Mouse (Mus musculus) kidney, embryonic 14.5 days (tissue): ENCODE data around the gene Gstp3. TPM values are rescaled to one million over a fixed set of nuclear protein-coding genes. Genes with fewer than 3 reads are reported as not detected.

Source experiments
- ATAC-seq: fragments of 200-750 bp; cut with Nextera tagmentation; 2 replicates; pipeline ENCODE4 v1.8.0; 2017; ENCODE audit warnings: moderate number of reproducible peaks, mild to moderate bottlenecking, moderate TSS enrichment, moderate library complexity; ENCODE audit not compliant: low FRiP score, low TSS enrichment
- H3K27ac ChIP-seq: fragments of 300-500 bp; sonication (generic); 2 replicates; pipeline ENCODE4 v1.5.1; 2014; ENCODE audit warnings: low read depth, mild to moderate bottlenecking, low read length, moderate library complexity, mixed read lengths
- H3K27me3 ChIP-seq: fragments of 300-500 bp; sonication (generic); 2 replicates; pipeline ENCODE4 v1.6.1; 2014; ENCODE audit warnings: mild to moderate bottlenecking, low read length; ENCODE audit not compliant: control insufficient read depth, insufficient read depth
- H3K36me3 ChIP-seq: fragments of 300-500 bp; sonication (generic); 2 replicates; pipeline ENCODE4 v1.6.1; 2014; ENCODE audit warnings: low read length, mixed read lengths; ENCODE audit not compliant: control insufficient read depth, insufficient read depth
- H3K4me1 ChIP-seq: fragments of 300-500 bp; sonication (generic); 2 replicates; pipeline ENCODE4 v1.6.1; 2014; ENCODE audit warnings: low read length, mixed read lengths; ENCODE audit not compliant: control insufficient read depth, insufficient read depth
- H3K4me2 ChIP-seq: fragments of 300-500 bp; sonication (generic); replicated peaks from 2 replicates; pipeline ENCODE4 v1.6.1; 2014; ENCODE audit warnings: low read depth, mild to moderate bottlenecking, low read length
- H3K4me3 ChIP-seq: fragments of 300-500 bp; sonication (generic); 2 replicates; pipeline ENCODE4 v1.5.1; 2014; ENCODE audit warnings: mild to moderate bottlenecking, low read length
- H3K9ac ChIP-seq: fragments of 300-500 bp; sonication (generic); 2 replicates; pipeline ENCODE4 v1.6.1; 2014; ENCODE audit warnings: low read depth, mild to moderate bottlenecking, low read length, moderate library complexity
- H3K9me3 ChIP-seq: fragments of 300-500 bp; sonication (generic); 2 replicates; pipeline ENCODE4 v1.6.1; 2016; ENCODE audit warnings: low read length; ENCODE audit not compliant: control insufficient read depth
- WGBS: fragments of 180-500 bp; shearing (Covaris S2); extraction: QIAGEN DNeasy Blood & Tissue Kit; methylation state at CpG from one replicate; pipeline ENCODE4 v1.1.7; 2014; 5-methylcytosine and 5-hydroxymethylcytosine counted together
- polyA plus RNA-seq: library from polyadenylated mRNA; unstranded; fragments of >200 nt; fragmentation: Nextera tagmentation; extraction: Ambion mirVana; gene quantifications from 2 replicates; pipeline ENCODE4 v1.2.1, GENCODE M21; 2014

Gene Gstp3
- polyA plus RNA-seq, 1 experiment from 2014 or later: 0.34 TPM

- Histone ChIP-seq H3K4me3 (no peak overlapping the region), H3K4me1 (no peaks in the 10 kb centered on the region), H3K9ac (no peak overlapping the region), H3K9me3 (no peaks in the 10 kb centered on the region), H3K27ac (no peak overlapping the region), H3K36me3 (no peaks in the 10 kb centered on the region), H3K4me2 (no peak overlapping the region), H3K27me3 (no peaks in the 10 kb centered on the region)
- no peak for ATAC-seq
- WGBS: 21% methylated on average over 8 of the region's 8 CpGs
These were observed 24.5 kb upstream of the Gstp3 start for GRCm38 (mm10) chr19:4083826-4084225.

GRCm38 (mm10) chr19:4083316-4083715, 23.9 kb upstream of the Gstp3 start:
- no peaks in the 10 kb centered on the region for H3K36me3 ChIP-seq
- H3K4me2 ChIP-seq: no peak overlapping the region
- ATAC-seq: no peak
- no peaks in the 10 kb centered on the region for H3K9me3 ChIP-seq
- H3K4me3 ChIP-seq: no peak overlapping the region
- H3K9ac ChIP-seq: no peak overlapping the region
- H3K27ac ChIP-seq: no peak overlapping the region
- 92% methylated on average over 7 of the region's 7 CpGs for WGBS
- no peaks in the 10 kb centered on the region for H3K27me3 ChIP-seq
- H3K4me1 ChIP-seq: no peaks in the 10 kb centered on the region

GRCm38 (mm10) chr19:4082219-4082965, 23.0 kb upstream of the Gstp3 start:
- no peaks in the 10 kb centered on the region for H3K9me3 ChIP-seq
- no peaks in the 10 kb centered on the region for H3K4me1 ChIP-seq
- no peak overlapping the region for H3K9ac ChIP-seq
- no peak overlapping the region for H3K4me3 ChIP-seq
- H3K36me3 ChIP-seq: no peaks in the 10 kb centered on the region
- no peak overlapping the region for H3K4me2 ChIP-seq
- no peak overlapping the region for H3K27ac ChIP-seq
- ATAC-seq: no peak
- no peaks in the 10 kb centered on the region for H3K27me3 ChIP-seq
- WGBS: 84% methylated on average over 11 of the region's 11 CpGs

GRCm38 (mm10) chr19:4081394-4081793, 22.0 kb upstream of the Gstp3 start, which contains the start of gene Cabp2:
Cabp2 (plus strand) TSS chr19:4081578.
- Histone ChIP-seq H3K36me3 (no peaks in the 10 kb centered on the region), H3K4me1 (no peaks in the 10 kb centered on the region), H3K27ac (no peak within 1 kb of the TSS), H3K27me3 (no peaks in the 10 kb centered on the region), H3K9ac (no peak within 1 kb of the TSS), H3K4me3 (no peak within 1 kb of the TSS), H3K9me3 (no peaks in the 10 kb centered on the region), H3K4me2 (no peak within 1 kb of the TSS)
- WGBS: 49% methylated on average over 3 of the region's 3 CpGs
- ATAC-seq: no peak

DNA sequence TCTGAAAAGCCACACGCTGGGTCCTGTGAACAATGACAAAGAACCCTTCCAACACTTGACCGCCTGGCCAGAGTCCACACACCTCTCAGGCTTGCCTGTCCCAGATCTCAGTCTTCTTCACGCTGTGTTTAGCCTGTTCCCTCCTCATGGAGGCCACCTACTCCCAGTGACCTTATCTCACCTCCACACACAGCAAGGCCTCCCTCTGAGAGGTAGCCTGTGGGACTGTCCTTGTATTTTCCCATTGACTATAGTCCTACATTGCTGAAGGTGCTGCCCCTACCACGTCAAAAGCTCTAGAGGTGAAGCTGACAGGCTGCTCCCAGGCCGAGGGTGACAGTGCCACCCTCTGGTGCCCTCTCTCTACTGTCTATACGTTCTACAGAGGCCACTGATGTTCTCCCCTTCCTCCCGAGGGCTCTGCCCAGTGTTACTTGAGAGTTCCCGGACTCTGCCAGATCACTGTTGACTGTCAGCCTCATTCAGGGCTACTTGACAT, 21.2 kb upstream of the Gstp3 start:
- Histone ChIP-seq H3K4me1 (no peaks in the 10 kb centered on the region), H3K9me3 (no peaks in the 10 kb centered on the region), H3K36me3 (no peaks in the 10 kb centered on the region), H3K4me2 (no peak overlapping the region), H3K4me3 (no peak overlapping the region), H3K27me3 (no peaks in the 10 kb centered on the region), H3K27ac (no peak overlapping the region), H3K9ac (no peak overlapping the region)
- no peak for ATAC-seq
- 64% methylated on average over 8 of the region's 8 CpGs for WGBS

DNA sequence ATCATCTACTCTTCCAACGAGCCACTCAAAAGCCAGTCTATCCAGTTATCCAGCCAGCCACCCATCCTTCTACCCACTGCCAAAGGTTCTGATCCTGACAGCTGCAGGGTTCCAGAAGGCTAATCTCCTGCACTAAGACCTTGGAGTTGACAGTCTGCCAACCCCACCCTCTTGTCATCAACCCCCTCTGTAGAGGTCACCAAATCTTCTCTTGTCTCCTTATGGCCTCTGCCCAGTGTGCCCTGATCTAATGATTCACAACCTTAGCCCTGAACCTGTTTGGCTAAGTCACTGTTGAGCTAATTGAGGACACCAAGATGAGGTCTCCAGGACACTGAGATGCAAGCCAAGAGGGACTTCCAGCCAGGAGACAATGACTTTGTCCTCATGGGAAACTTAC, 20.2 kb upstream of the Gstp3 start:
- Histone ChIP-seq H3K27ac (no peak overlapping the region), H3K9me3 (no peaks in the 10 kb centered on the region), H3K4me2 (no peak overlapping the region), H3K4me1 (no peaks in the 10 kb centered on the region), H3K27me3 (no peaks in the 10 kb centered on the region), H3K4me3 (no peak overlapping the region), H3K36me3 (no peaks in the 10 kb centered on the region), H3K9ac (no peak overlapping the region)
- WGBS: 90% methylated on average over 1 of the region's 1 CpGs
- ATAC-seq: no peak

DNA sequence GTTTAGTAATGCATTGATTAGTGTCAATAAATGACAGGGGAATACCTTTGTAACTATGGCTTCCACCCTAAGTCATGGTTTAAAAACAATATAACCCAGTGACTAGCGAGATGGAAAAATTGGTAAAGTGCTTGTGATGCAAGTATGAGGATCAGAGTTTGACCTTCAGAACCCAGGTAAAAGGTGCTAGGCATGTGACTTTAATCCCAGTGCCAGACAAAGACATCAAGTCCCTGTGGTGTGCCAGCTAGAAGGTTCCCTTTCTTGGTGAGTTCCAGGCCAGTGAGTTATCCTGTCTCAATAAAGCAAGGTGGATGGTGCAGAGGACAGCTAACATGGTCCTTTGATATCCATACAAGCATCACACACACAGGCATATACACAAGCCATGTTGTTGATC, 16.2 kb upstream of the Gstp3 start:
- no peaks in the 10 kb centered on the region for H3K9me3 ChIP-seq
- ATAC-seq: no peak
- H3K4me1 ChIP-seq: no peaks in the 10 kb centered on the region
- 86% methylated on average over 1 of the region's 1 CpGs for WGBS
- no peaks in the 10 kb centered on the region for H3K27me3 ChIP-seq
- no peaks in the 10 kb centered on the region for H3K36me3 ChIP-seq
- H3K27ac ChIP-seq: no peak overlapping the region
- no peak overlapping the region for H3K9ac ChIP-seq
- H3K4me3 ChIP-seq: no peak overlapping the region
- no peak overlapping the region for H3K4me2 ChIP-seq

- Histone ChIP-seq H3K9ac (no peak overlapping the region), H3K9me3 (no peaks in the 10 kb centered on the region), H3K4me2 (no peak overlapping the region), H3K27ac (no peak overlapping the region), H3K36me3 (no peaks in the 10 kb centered on the region), H3K4me1 (no peaks in the 10 kb centered on the region), H3K4me3 (no peak overlapping the region), H3K27me3 (no peaks in the 10 kb centered on the region)
- no peak for ATAC-seq
- WGBS: 82% methylated on average over 6 of the region's 6 CpGs
These were observed 13.5 kb upstream of the Gstp3 start for GRCm38 (mm10) chr19:4072706-4073424.

- no peaks in the 10 kb centered on the region for H3K4me1 ChIP-seq
- H3K9ac ChIP-seq: no peak overlapping the region
- H3K9me3 ChIP-seq: no peaks in the 10 kb centered on the region
- no peaks in the 10 kb centered on the region for H3K27me3 ChIP-seq
- H3K4me2 ChIP-seq: no peak overlapping the region
- 96% methylated on average over 6 of the region's 6 CpGs for WGBS
- H3K36me3 ChIP-seq: no peaks in the 10 kb centered on the region
- ATAC-seq: no peak
- no peak overlapping the region for H3K27ac ChIP-seq
- H3K4me3 ChIP-seq: no peak overlapping the region
These were observed 12.0 kb upstream of the Gstp3 start for GRCm38 (mm10) chr19:4071406-4071805.
